Mouse (Mus musculus): ENCODE data around the gene Ferd3l. TPM values are rescaled to one million over a fixed set of nuclear protein-coding genes. Genes with fewer than 3 reads are reported as not detected.

Ferd3l gene
- polyA plus RNA-seq, 1 experiment = not detected

DNA sequence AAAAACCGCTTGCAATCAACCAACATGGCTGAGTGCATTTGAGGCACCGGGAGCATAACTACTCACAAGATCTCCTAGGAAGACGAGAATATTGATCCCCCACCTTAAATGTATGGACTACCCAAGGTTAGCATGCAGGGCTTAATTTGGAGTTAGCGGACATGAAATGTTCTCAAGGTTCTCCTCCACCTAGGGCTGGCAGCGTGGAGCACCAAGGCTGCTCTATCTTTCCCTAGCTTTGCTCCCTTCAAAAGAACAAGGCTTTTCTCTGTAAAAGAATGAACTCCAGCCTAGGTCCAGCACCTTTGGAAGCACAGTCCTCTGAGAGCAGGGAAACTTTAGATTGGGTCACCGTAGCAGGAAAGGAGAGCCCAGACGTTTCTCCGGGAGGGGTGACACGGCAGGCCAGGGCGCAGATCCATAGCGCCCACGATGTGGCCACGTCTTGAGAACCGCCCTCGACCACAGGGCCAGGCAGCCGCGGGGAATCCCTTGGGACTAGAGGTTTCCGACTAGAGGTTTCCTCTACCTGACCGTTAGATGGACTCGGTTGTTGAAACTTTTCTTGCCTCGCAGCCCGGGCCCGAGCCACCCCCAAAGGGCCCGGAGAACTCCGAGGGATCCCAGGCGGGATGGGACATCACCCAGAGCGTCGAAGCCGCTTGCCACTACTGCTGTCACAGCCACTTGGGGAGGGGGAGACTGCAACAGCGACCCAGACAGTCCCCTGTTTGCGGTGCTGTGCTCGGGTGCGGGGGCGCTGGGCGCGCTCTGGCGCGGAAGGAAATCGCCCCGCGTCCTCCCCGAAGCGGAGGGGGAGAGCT, 28.6 kb downstream of the Ferd3l start:
- Histone ChIP-seq H3K4me1 (ENCODE audit: control insufficient read depth, insufficient read depth, low read length) (peaks cover 10% of the 10 kb centered on the region), H3K27ac (ENCODE audit: insufficient read depth, low read depth, low read length) (no peak overlapping the region), H3K4me3 (ENCODE audit: insufficient read depth, low read depth, low read length) (no peak overlapping the region)
- TF ChIP-seq CTCF (IDR thresholded peaks at IDR 0.05; ENCODE audit: insufficient read depth, low read depth, low read length) (no peak), POLR2A (IDR thresholded peaks at IDR 0.05; ENCODE audit: insufficient read depth, low read depth, low read length) (no peak)
- WGBS = 2% methylated on average over 43 of the region's 43 CpGs

DNA sequence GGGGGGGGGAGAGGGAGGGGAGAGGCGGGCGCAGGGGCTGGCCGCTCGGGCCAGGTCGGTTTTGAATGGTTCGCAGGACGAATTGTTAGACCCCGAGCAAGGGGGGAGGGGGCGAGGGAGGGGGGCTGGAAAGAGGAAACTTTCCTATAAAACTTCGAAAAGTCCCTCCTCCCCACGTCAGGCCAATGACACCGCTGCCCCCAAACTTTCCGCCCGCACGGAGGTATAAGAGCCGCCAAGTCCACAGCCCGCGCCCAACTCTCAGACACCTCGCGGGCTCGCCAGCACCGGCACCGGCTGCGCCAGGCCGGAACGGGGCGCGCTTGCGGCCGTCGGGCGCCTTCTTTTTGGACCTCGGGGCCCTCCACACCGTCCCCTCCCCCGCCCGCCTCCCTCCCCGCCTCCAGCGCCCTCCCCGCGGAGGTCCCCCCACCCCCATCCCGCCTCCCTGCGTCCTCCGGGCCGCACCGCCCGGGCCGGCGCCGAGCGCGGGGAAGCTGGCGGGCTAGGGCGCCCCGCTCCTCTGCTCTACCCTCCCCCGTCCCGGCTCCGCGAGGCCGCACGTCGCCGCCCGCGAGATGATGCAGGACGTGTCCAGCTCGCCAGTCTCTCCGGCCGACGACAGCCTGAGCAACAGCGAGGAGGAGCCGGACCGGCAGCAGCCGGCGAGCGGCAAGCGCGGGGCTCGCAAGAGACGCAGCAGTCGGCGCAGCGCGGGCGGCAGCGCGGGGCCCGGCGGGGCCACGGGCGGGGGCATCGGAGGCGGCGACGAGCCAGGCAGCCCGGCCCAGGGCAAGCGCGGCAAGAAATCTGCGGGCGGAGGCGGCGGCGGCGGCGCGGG, 29.4 kb downstream of the Ferd3l start, which contains the start of gene Twist1:
Gene Twist1, plus strand, starts transcription at position 272 of the 841 bp plus-strand sequence.
- peak within 1 kb of the TSS; percentile 46 for H3K4me3 ChIP-seq (ENCODE audit: insufficient read depth, low read depth, low read length)
- TF ChIP-seq CTCF (IDR thresholded peaks at IDR 0.05; ENCODE audit: insufficient read depth, low read depth, low read length) (no peak), POLR2A (IDR thresholded peaks at IDR 0.05; ENCODE audit: insufficient read depth, low read depth, low read length) (no peak)
- H3K27ac ChIP-seq (ENCODE audit: insufficient read depth, low read depth, low read length) = no peak within 1 kb of the TSS
- H3K4me1 ChIP-seq (ENCODE audit: control insufficient read depth, insufficient read depth, low read length) = peaks cover 10% of the 10 kb centered on the region
- WGBS = 3% methylated on average over 94 of the region's 105 CpGs

DNA sequence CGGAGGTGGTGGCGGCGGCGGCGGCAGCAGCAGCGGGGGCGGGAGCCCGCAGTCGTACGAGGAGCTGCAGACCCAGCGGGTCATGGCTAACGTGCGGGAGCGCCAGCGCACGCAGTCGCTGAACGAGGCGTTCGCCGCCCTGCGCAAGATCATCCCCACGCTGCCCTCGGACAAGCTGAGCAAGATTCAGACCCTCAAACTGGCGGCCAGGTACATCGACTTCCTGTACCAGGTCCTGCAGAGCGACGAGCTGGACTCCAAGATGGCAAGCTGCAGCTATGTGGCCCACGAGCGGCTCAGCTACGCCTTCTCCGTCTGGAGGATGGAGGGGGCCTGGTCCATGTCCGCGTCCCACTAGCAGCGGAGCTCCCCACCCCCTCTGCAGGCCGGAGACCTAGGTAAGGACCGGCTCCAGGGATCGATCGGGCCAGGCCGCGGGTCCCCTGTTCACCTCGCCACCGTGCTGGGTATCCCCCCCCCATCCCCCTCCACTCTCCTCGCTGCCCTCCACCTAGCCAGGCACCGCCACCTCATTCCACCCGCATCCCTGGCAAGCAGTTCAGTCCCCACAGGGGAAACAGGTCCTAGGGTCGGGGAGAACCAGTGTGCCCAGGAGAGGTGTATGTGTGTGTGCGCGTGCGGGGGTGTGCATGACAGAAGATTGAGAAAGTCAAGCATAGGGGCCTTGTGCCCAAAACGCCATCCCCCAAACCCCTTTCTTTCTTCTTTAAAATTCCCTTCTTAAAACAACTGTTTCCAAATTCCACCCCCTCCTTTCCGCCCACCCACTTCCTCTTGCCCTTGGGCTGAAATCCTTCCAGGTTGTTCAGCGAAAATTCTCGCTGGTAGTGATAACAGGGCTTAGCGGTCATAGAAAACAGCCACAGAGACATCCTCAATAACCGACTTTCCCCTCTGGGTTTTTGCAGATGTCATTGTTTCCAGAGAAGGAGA, 30.3 kb downstream of the Ferd3l start:
- Histone ChIP-seq H3K4me1 (ENCODE audit: control insufficient read depth, insufficient read depth, low read length) (peaks cover 10% of the 10 kb centered on the region), H3K4me3 (ENCODE audit: insufficient read depth, low read depth, low read length) (peak overlapping the region; percentile 46), H3K27ac (ENCODE audit: insufficient read depth, low read depth, low read length) (no peak overlapping the region)
- WGBS = 4% methylated on average over 56 of the region's 56 CpGs
- TF ChIP-seq POLR2A (IDR thresholded peaks at IDR 0.05; ENCODE audit: insufficient read depth, low read depth, low read length) = no peak
- no peak for TF ChIP-seq CTCF (IDR thresholded peaks at IDR 0.05; ENCODE audit: insufficient read depth, low read depth, low read length)

DNA sequence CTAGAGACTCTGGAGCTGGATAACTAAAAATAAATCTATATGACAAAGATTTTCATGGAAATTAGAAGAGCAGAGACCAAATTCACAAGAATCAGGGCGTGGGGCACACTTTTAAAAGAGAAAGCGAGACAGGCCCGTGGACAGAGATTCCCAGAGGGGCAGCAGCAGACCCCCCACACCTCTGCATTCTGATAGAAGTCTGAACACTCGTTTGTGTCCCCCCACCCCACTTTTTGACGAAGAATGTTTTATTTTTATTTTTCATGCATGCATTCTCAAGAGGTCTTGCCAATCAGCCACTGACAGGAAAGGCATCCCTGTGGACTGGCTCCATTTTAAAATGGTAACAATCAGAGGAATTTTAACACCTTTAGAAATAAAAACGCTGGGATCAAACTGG, 31.0 kb downstream of the Ferd3l start:
- peaks cover 10% of the 10 kb centered on the region for H3K4me1 ChIP-seq (ENCODE audit: control insufficient read depth, insufficient read depth, low read length)
- WGBS = 9% methylated on average over 6 of the region's 6 CpGs
- no peak for TF ChIP-seq CTCF (IDR thresholded peaks at IDR 0.05; ENCODE audit: insufficient read depth, low read depth, low read length)
- no peak for TF ChIP-seq POLR2A (IDR thresholded peaks at IDR 0.05; ENCODE audit: insufficient read depth, low read depth, low read length)
- H3K4me3 ChIP-seq (ENCODE audit: insufficient read depth, low read depth, low read length) = no peak overlapping the region
- no peak overlapping the region for H3K27ac ChIP-seq (ENCODE audit: insufficient read depth, low read depth, low read length)

DNA sequence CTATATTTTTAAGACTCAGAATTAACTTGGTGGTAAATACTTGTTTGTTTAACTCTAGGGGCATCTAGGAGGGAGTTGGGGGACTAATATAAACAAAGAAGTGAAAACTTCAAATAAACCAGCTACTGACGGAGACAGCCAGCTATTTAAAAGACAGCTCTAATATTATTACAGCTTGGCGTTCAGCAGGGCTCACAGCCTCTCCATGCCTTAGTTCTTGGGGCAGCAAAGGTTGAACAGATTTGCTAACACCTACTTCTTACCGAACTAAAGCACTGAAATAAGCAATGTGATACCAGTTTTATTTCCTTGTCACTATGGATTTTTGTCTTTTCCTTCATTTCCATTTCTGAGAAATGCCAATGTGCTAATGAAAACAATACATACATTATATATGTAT, 31.6 kb downstream of the Ferd3l start:
- WGBS = 19% methylated on average over 3 of the region's 3 CpGs
- Histone ChIP-seq H3K4me1 (ENCODE audit: control insufficient read depth, insufficient read depth, low read length) (peaks cover 10% of the 10 kb centered on the region), H3K4me3 (ENCODE audit: insufficient read depth, low read depth, low read length) (no peak overlapping the region), H3K27ac (ENCODE audit: insufficient read depth, low read depth, low read length) (no peak overlapping the region)
- no peak for TF ChIP-seq CTCF (IDR thresholded peaks at IDR 0.05; ENCODE audit: insufficient read depth, low read depth, low read length)
- TF ChIP-seq POLR2A (IDR thresholded peaks at IDR 0.05; ENCODE audit: insufficient read depth, low read depth, low read length) = no peak

DNA sequence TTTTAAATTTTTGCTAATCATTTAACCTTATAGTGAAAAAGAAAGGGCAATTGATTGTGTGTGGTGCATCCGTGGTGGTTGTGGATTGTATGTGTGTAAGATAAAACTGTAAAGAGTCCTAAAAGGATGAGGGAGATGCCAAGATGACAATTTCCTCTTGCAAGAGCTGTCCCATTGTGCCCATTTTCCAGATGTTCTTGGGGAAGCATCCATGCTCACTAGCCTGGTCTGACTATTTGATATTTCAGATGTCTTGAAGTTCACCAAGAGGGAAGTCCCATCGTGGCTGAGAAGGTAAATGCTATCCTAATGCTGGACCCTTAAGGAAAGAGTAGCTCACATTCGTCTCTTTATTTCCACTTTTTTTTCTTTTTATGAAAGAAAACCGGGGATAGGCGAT, 32.8 kb downstream of the Ferd3l start:
- Histone ChIP-seq H3K4me1 (ENCODE audit: control insufficient read depth, insufficient read depth, low read length) (peaks cover 8% of the 10 kb centered on the region), H3K4me3 (ENCODE audit: insufficient read depth, low read depth, low read length) (no peak overlapping the region), H3K27ac (ENCODE audit: insufficient read depth, low read depth, low read length) (no peak overlapping the region)
- 14% methylated on average over 5 of the region's 5 CpGs for WGBS
- no peak for TF ChIP-seq CTCF (IDR thresholded peaks at IDR 0.05; ENCODE audit: insufficient read depth, low read depth, low read length)
- no peak for TF ChIP-seq POLR2A (IDR thresholded peaks at IDR 0.05; ENCODE audit: insufficient read depth, low read depth, low read length)

DNA sequence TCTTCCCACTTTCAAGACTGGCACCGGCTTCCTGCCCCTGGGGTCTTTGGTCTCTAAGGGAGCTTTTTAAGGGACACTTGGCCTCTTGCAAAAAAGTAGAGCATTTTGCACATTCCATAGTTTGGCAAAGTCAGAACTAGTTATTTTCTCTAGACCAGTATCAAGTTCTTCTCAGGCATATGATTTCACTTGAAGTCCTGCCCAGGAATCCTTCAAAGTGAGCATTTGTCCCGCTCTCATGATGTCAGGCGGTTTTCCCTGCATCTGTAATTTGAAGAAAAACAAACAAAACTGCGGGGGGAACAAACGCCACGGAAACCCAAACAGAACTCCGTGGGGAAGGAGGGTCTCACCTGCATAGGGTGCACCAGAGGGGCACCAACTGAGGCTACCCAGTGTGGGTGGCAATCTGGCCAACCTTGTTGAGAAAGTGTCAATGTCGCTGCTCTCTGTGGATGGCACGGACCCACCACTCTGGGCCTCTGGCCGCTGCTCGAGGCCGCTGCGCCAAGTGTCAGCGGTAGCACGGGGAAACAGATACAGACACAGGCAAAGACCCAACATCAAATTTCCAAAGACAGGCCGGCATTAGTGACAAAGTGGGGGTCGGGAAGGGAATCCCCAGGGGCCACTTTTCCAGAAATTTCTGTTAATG, 34.0 kb downstream of the Ferd3l start:
- no peak for TF ChIP-seq CTCF (IDR thresholded peaks at IDR 0.05; ENCODE audit: insufficient read depth, low read depth, low read length)

DNA sequence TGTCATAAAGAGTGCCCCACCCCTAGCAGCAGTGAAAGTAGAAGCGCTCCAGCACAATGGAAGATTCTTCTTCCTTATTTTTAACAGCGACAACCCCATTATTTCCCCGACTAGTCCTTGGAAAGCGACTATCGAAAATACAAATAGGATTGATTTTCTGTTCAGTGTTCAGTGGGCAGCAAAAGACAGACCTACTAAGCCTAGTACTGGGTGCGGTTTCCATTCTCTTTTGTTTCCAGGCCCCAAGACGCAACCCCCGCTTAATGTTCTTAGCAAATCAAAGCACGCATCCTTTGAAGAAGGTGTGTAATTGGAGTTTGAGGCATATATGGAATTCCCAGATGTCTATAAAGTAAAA, 34.5 kb downstream of the Ferd3l start:
- Histone ChIP-seq H3K27ac (ENCODE audit: insufficient read depth, low read depth, low read length) (no peak overlapping the region), H3K4me1 (ENCODE audit: control insufficient read depth, insufficient read depth, low read length) (peaks cover 9% of the 10 kb centered on the region), H3K4me3 (ENCODE audit: insufficient read depth, low read depth, low read length) (no peak overlapping the region)
- no peak for TF ChIP-seq POLR2A (IDR thresholded peaks at IDR 0.05; ENCODE audit: insufficient read depth, low read depth, low read length)
- TF ChIP-seq CTCF (IDR thresholded peaks at IDR 0.05; ENCODE audit: insufficient read depth, low read depth, low read length) = no peak
- 8% methylated on average over 9 of the region's 9 CpGs for WGBS

More for the DNA sequence above, 34.0 kb downstream of the Ferd3l start:
- Histone ChIP-seq H3K4me3 (ENCODE audit: insufficient read depth, low read depth, low read length) (no peak overlapping the region), H3K4me1 (ENCODE audit: control insufficient read depth, insufficient read depth, low read length) (peaks cover 7% of the 10 kb centered on the region), H3K27ac (ENCODE audit: insufficient read depth, low read depth, low read length) (no peak overlapping the region)
- 5% methylated on average over 17 of the region's 17 CpGs for WGBS
